Mouse (Mus musculus) MEL (cell line): ENCODE data around the gene Eml1.

Source experiments
- CTCF ChIP-seq, 3 experiments: IDR thresholded peaks in 2 of 3; conservative IDR thresholded peaks in 1 of 3; 2 replicates each; pipeline ENCODE4 v1.5.1; 2011 to 2012; ENCODE audit warnings: low read length in 3 of 3, low read depth in 2 of 3, mild to moderate bottlenecking in 2 of 3, improper control_type of control experiment in 1 of 3, inconsistent platforms in 1 of 3, mixed read lengths in 1 of 3, moderate library complexity in 1 of 3; ENCODE audit not compliant: control insufficient read depth in 1 of 3, insufficient read depth in 1 of 3, poor library complexity in 1 of 3, severe bottlenecking in 1 of 3
- ETS1 ChIP-seq: IDR thresholded peaks from 2 replicates; pipeline ENCODE4 v1.6.1; 2012; ENCODE audit warnings: low read depth, mild to moderate bottlenecking, inconsistent platforms, low read length, improper control_type of control experiment, moderate library complexity
- JUND ChIP-seq: IDR thresholded peaks from 2 replicates; pipeline ENCODE4 v1.6.1; 2011; ENCODE audit warnings: low read depth, mild to moderate bottlenecking, improper control_type of control experiment, low read length
- MXI1 ChIP-seq: IDR thresholded peaks from 2 replicates; pipeline ENCODE4 v1.6.1; 2011; ENCODE audit warnings: mild to moderate bottlenecking, low read depth, low read length, improper control_type of control experiment
- POLR2A ChIP-seq, 2 experiments: IDR thresholded peaks; 2 replicates each; pipeline ENCODE4 v1.6.1; 2011 to 2012; ENCODE audit warnings: low read length in 2 of 2, mild to moderate bottlenecking in 2 of 2, control low read depth in 1 of 2, improper control_type of control experiment in 1 of 2, low read depth in 1 of 2, moderate library complexity in 1 of 2; ENCODE audit not compliant: control insufficient read depth in 1 of 2, insufficient read depth in 1 of 2, poor library complexity in 1 of 2
- TCF12 ChIP-seq: IDR thresholded peaks from 2 replicates; pipeline ENCODE4 v1.6.1; 2014; ENCODE audit warnings: low read depth, mild to moderate bottlenecking, inconsistent platforms, low read length, improper control_type of control experiment, moderate library complexity
- USF1 ChIP-seq: IDR thresholded peaks from 2 replicates; pipeline ENCODE4 v1.6.1; 2014; ENCODE audit warnings: low read depth, mild to moderate bottlenecking, inconsistent platforms, low read length, improper control_type of control experiment, moderate library complexity

- TF ChIP-seq POLR2A (IDR thresholded peaks at IDR 0.05; ENCODE audit: control insufficient read depth in 1 of 2, insufficient read depth in 1 of 2, low read depth in 1 of 2, low read length in 2 of 2, poor library complexity in 1 of 2) (no peak), CTCF (IDR thresholded peaks at IDR 0.05 in 2 of 3, conservative IDR thresholded peaks at IDR 0.05 in 1 of 3; ENCODE audit: control insufficient read depth in 1 of 3, insufficient read depth in 1 of 3, low read depth in 2 of 3, low read length in 3 of 3, poor library complexity in 1 of 3, severe bottlenecking in 1 of 3) (no peak), JUND (no peak), MXI1 (no peak), ETS1 (no peak), TCF12 (no peak), USF1 (no peak)
Measured at GRCm38 (mm10) chr12:108551731-108552130, 181.0 kb downstream of the Eml1 start.
